ENCODE assay signal across 8 mouse cellular contexts in the genomic region with DNA sequence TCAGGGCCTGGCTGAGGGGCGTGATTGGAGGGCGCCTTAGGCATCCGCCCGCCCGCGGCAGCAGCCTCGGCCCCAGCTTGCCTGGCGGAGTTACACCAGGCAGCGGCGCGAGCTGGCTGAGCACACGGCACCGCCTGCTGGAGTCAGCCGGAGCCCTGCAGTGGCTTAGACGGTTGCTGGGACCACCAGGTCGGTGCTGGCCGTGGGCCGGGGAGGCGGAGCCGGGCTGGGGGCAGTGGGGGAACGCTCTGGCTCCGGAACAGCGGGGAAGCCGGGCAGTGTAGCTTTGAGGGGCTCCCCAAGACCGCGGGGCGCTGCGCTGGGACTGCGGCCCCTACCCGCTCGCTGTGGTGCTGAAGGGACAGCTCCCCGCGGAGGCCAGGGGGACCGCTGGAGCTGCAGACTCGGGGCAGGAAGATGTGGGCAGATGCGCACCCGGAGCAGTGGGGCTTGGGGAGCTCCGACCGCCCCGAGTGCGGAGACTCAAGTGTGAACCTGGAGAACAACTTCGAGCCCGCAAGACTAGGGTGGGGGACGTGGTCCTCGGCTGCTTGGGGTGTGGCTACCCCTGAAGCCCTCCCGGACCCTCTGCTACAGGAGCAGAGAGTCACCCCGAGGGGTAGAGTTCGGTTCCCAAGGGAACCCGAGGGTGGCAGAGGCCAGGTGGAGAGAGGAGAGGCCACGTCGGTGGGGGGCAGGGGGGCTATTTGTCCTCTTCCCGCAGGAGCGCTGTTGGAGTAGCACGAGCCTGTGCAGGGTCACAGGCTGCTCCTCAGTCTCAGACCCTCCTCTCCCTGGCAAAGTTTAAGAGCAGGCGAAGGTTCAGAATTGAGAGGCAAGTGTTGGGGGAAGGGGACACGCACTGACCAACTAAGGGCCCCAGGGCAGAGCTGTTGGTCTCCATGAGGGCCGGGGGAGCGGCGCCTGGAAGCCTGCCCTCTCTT. TPM values are rescaled to one million over a fixed set of nuclear protein-coding genes. Genes with fewer than 3 reads are reported as not detected.
DNase-seq lines count a peak whose midpoint lies in the region; ATAC-seq and TF ChIP-seq lines count a peak whose summit lies in the region.

No protein-coding gene starts in this region.

- no peak overlapping the region for H3K4me3 ChIP-seq in heart, adult 2 months
- no peak overlapping the region for H3K4me3 ChIP-seq in liver, embryonic 14.5 days (ENCODE audit: insufficient read depth in 1 of 2, low read depth in 2 of 2, low read length in 2 of 2)
- H3K4me3 ChIP-seq in stomach, embryonic 14.5 days (ENCODE audit: low read depth, low read length), result peak overlapping the region; percentile 27

- H3K27ac ChIP-seq in heart, adult 2 months, result no peak overlapping the region
- H3K27ac ChIP-seq in liver, embryonic 14.5 days, result no peak overlapping the region
- no peak overlapping the region for H3K27ac ChIP-seq in stomach, embryonic 14.5 days (ENCODE audit: low read length)

- no peaks in the 10 kb centered on the region for H3K36me3 ChIP-seq in heart, adult 2 months (ENCODE audit: control insufficient read depth, insufficient read depth, low read length)
- H3K36me3 ChIP-seq in liver, embryonic 14.5 days (replicated peaks; ENCODE audit: control insufficient read depth, insufficient read depth, low read depth), result no peaks in the 10 kb centered on the region
- no peaks in the 10 kb centered on the region for H3K36me3 ChIP-seq in stomach, embryonic 14.5 days (ENCODE audit: control insufficient read depth, insufficient read depth, low read length)

- H3K79me2 ChIP-seq in heart, adult 2 months (replicated peaks; ENCODE audit: control insufficient read depth, insufficient read depth, low read length), result no peaks in the 10 kb centered on the region

- TF ChIP-seq POLR2A in heart, adult 2 months (IDR thresholded peaks at IDR 0.05; ENCODE audit: insufficient read depth, low read depth, low read length), result no peak

- peak; percentile 45 for TF ChIP-seq CTCF in heart, adult 2 months (IDR thresholded peaks at IDR 0.05)
- no peak; the same call in 1 of the 2 replicates for TF ChIP-seq CTCF in liver, embryonic 14.5 days (IDR thresholded peaks at IDR 0.05; ENCODE audit: low read depth)

- H3K4me2 ChIP-seq in liver, embryonic 14.5 days (ENCODE audit: low read depth), result no peak overlapping the region
- peak overlapping the region; percentile 49 for H3K4me2 ChIP-seq in stomach, embryonic 14.5 days (replicated peaks; ENCODE audit: low read depth, low read length)

- WGBS in heart, adult 2 months, result 2% methylated on average over 59 of the region's 59 CpGs
- 2% methylated on average over 55 of the region's 59 CpGs for WGBS in liver, embryonic 14.5 days (ENCODE audit: insufficient replicate concordance)
- under 1% methylated on average over 59 of the region's 59 CpGs for WGBS in stomach, embryonic 14.5 days

- intact Hi-C loops in heart, adult 2 months (cut with DNase I), result loop anchor here (1.0 to 2.0 kb wide), 3 partner anchors 75 to 255 kb away; no protein-coding TSS in a partner anchor

- H3K9ac ChIP-seq in heart, adult 2 months (ENCODE audit: low read depth, low read length), result no peak overlapping the region
- H3K9ac ChIP-seq in liver, embryonic 14.5 days (replicated peaks), result no peak overlapping the region
- H3K9ac ChIP-seq in stomach, embryonic 14.5 days (replicated peaks; ENCODE audit: low read depth, low read length), result no peak overlapping the region

- peak; percentile 69 to 71 for DNase-seq in frontal cortex, postnatal 10 days (ENCODE audit: low spot score in 2 of 2)
- DNase-seq in frontal cortex, postnatal 14 days (ENCODE audit: low spot score in 2 of 2), result no peak
- peak; percentile 92 for DNase-seq in embryo, embryonic 11 days
- peak; percentile 77 to 83 for DNase-seq in heart, adult 2 months
- peak; percentile 82 for DNase-seq in kidney, adult 18-20 months
- peak; percentile 26 to 43 (median 37) for DNase-seq in liver, embryonic 14.5 days (ENCODE audit: low read depth in 3 of 3, low spot score in 3 of 3)
- peak; percentile 93 for DNase-seq in neural tube, embryonic 10.5 days (ENCODE audit: extremely low spot score, low spot score)

- ATAC-seq in liver, embryonic 14.5 days (ENCODE audit: insufficient read depth), result 0 out of 2 replicates have a peak, but pooled peaks have one; percentile 28
- ATAC-seq in stomach, embryonic 14.5 days (ENCODE audit: insufficient number of reproducible peaks, insufficient read depth, low FRiP score, low read depth), result peak; percentile 88

- no peaks in the 10 kb centered on the region for H3K9me3 ChIP-seq in liver, embryonic 14.5 days (ENCODE audit: control insufficient read depth, low read length)
- H3K9me3 ChIP-seq in stomach, embryonic 14.5 days (ENCODE audit: control insufficient read depth, low read depth, low read length), result no peaks in the 10 kb centered on the region

- H3K27me3 ChIP-seq in heart, adult 2 months (ENCODE audit: control insufficient read depth, insufficient read depth, low read length), result peaks cover 3% of the 10 kb centered on the region
- peaks cover 16% of the 10 kb centered on the region for H3K27me3 ChIP-seq in liver, embryonic 14.5 days (ENCODE audit: control insufficient read depth, insufficient read depth, low read length)
- no peaks in the 10 kb centered on the region for H3K27me3 ChIP-seq in stomach, embryonic 14.5 days (ENCODE audit: control insufficient read depth, insufficient read depth, low read length)

- no peaks in the 10 kb centered on the region for H3K4me1 ChIP-seq in heart, adult 2 months (ENCODE audit: control insufficient read depth, insufficient read depth, low read length)
- no peaks in the 10 kb centered on the region for H3K4me1 ChIP-seq in liver, embryonic 14.5 days (replicated peaks; ENCODE audit: control insufficient read depth in 2 of 2, insufficient read depth in 2 of 2, low read length in 1 of 2)
- H3K4me1 ChIP-seq in stomach, embryonic 14.5 days (ENCODE audit: control insufficient read depth, insufficient read depth, low read length), result peaks cover 30% of the 10 kb centered on the region

- no peak for TF ChIP-seq EP300 in heart, adult 2 months (IDR thresholded peaks at IDR 0.05; ENCODE audit: insufficient read depth, low read depth, low read length)
- TF ChIP-seq EP300 in liver, embryonic 14.5 days (IDR thresholded peaks at IDR 0.05; ENCODE audit: low read depth), result no peak

RNA-seq across cellular contexts. Expression of a gene that starts 0.5 kb away (rescaled TPM):
- total RNA-seq in heart, adult 2 months (2021), result 1 to 10 TPM; 2.3 to 2.4 TPM
- polyA plus RNA-seq in heart, adult 2 months (2012; rRNA removed), result 3.0 and 4.2 TPM in 2 replicates
- 0.39 and 0.49 TPM in 2 replicates for polyA plus RNA-seq in liver, embryonic 14.5 days (2012; rRNA removed)
- 0.24 and 0.28 TPM in 2 replicates for polyA plus RNA-seq in liver, embryonic 14.5 days (2014; fragmentation: Nextera tagmentation; extraction: Ambion mirVana)
- polyA plus RNA-seq in stomach, embryonic 14.5 days (2014; fragmentation: Nextera tagmentation; extraction: Ambion mirVana), result 7.7 and 8.7 TPM in 2 replicates

Comparison
In these comparisons a context has a peak if more than half of its experiments do, and no peak if none do; other contexts are left out.
1. DNase-seq: peak in frontal cortex, postnatal 10 days (2 of 2), embryo, embryonic 11 days (single experiment), heart, adult 2 months (2 of 2), kidney, adult 18-20 months (single experiment), liver, embryonic 14.5 days (3 of 3) and neural tube, embryonic 10.5 days (single experiment); none in frontal cortex, postnatal 14 days (0 of 2).